Comparison of ENCODE assay signal across 8 mouse cellular contexts in the genomic region with DNA sequence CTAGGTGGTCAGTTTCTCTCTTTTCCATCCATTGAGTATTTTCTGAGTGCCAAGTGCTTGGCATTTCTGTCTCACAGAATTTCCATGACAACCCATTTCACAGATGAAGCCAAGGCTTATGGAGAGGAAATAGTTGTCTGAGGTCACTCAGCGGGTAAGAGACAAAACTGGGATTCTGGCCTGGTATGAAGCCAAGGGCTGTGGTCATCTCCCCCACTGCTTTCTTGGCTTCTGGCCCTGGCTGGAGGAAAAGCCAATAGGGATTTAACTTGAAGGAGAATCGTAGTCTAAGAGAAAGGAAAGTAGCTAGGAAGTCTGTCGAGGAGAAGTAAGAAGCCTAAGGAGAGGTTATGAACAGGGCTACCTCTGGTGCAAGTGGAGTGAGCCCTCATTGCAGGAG.
DNase-seq lines count a peak whose midpoint lies in the region; ATAC-seq and TF ChIP-seq lines count a peak whose summit lies in the region.

No protein-coding gene starts in this region.

- no peak for DNase-seq in midbrain, embryonic 11.5 days (ENCODE audit: low spot score, missing footprints)
- DNase-seq in cerebellum, postnatal 25 days, result peak; percentile 85 to 87
- peak; percentile 61 for DNase-seq in heart, postnatal 0 days (ENCODE audit: low spot score)
- peak; percentile 67 for DNase-seq in lung, postnatal 0 days (ENCODE audit: low spot score)
- no peak for DNase-seq in thymus, postnatal 0 days (ENCODE audit: low spot score)
- no peak for DNase-seq in liver

- H3K4me1 ChIP-seq in midbrain, embryonic 15.5 days, result peaks cover 10% of the 10 kb centered on the region
- no peaks in the 10 kb centered on the region for H3K4me1 ChIP-seq in midbrain, embryonic 11.5 days (ENCODE audit: control insufficient read depth, insufficient read depth, low read length)
- H3K4me1 ChIP-seq in heart, postnatal 0 days (ENCODE audit: control insufficient read depth, insufficient read depth), result peaks cover 39% of the 10 kb centered on the region
- peaks cover 13% of the 10 kb centered on the region for H3K4me1 ChIP-seq in lung, postnatal 0 days (ENCODE audit: insufficient read depth, low read depth, low read length)

- no peak overlapping the region for H3K4me2 ChIP-seq in midbrain, embryonic 15.5 days
- H3K4me2 ChIP-seq in midbrain, embryonic 11.5 days, result no peak overlapping the region
- peak overlapping the region; percentile 52 for H3K4me2 ChIP-seq in heart, postnatal 0 days (ENCODE audit: low read depth, low read length)
- peak overlapping the region; percentile 17; the same call in 1 of the 2 replicates for H3K4me2 ChIP-seq in lung, postnatal 0 days (replicated peaks; ENCODE audit: low read depth, low read length)

- H3K36me3 ChIP-seq in midbrain, embryonic 15.5 days (replicated peaks), result no peaks in the 10 kb centered on the region
- no peaks in the 10 kb centered on the region for H3K36me3 ChIP-seq in midbrain, embryonic 11.5 days (ENCODE audit: control insufficient read depth, insufficient read depth, low read length)
- H3K36me3 ChIP-seq in heart, postnatal 0 days (replicated peaks; ENCODE audit: control insufficient read depth, insufficient read depth, low read length), result no peaks in the 10 kb centered on the region
- H3K36me3 ChIP-seq in lung, postnatal 0 days (ENCODE audit: insufficient read depth, low read length), result no peaks in the 10 kb centered on the region

- no peak overlapping the region for H3K4me3 ChIP-seq in midbrain, embryonic 15.5 days
- no peak overlapping the region for H3K4me3 ChIP-seq in midbrain, embryonic 11.5 days (ENCODE audit: low read depth, low read length)
- H3K4me3 ChIP-seq in heart, postnatal 0 days (ENCODE audit: low read depth, low read length), result no peak overlapping the region
- no peak overlapping the region for H3K4me3 ChIP-seq in lung, postnatal 0 days (ENCODE audit: low read depth, low read length)

- no peak for TF ChIP-seq EP300 in heart, postnatal 0 days (IDR thresholded peaks at IDR 0.05; ENCODE audit: low read depth)
- TF ChIP-seq EP300 in lung, postnatal 0 days (IDR thresholded peaks at IDR 0.05), result no peak

- H3K27ac ChIP-seq in midbrain, embryonic 15.5 days, result peak overlapping the region; percentile 8; the same call in 1 of the 2 replicates
- no peak overlapping the region for H3K27ac ChIP-seq in midbrain, embryonic 11.5 days (ENCODE audit: low read depth, low read length)
- H3K27ac ChIP-seq in heart, postnatal 0 days (ENCODE audit: low read depth), result peak overlapping the region; percentile 61; the same call in 1 of the 2 replicates
- peak overlapping the region; percentile 43; the same call in 1 of the 2 replicates for H3K27ac ChIP-seq in lung, postnatal 0 days (ENCODE audit: low read length)

- no peak for TF ChIP-seq CTCF in heart, postnatal 0 days (IDR thresholded peaks at IDR 0.05; ENCODE audit: low read depth)
- TF ChIP-seq CTCF in lung, postnatal 0 days (IDR thresholded peaks at IDR 0.05), result no peak

- no peak overlapping the region for H3K9ac ChIP-seq in midbrain, embryonic 15.5 days
- no peak overlapping the region for H3K9ac ChIP-seq in midbrain, embryonic 11.5 days (ENCODE audit: low read length)
- no peak overlapping the region for H3K9ac ChIP-seq in heart, postnatal 0 days (replicated peaks; ENCODE audit: low read depth, low read length)
- no peak overlapping the region for H3K9ac ChIP-seq in lung, postnatal 0 days (replicated peaks; ENCODE audit: low read depth)

- no peaks in the 10 kb centered on the region for H3K27me3 ChIP-seq in midbrain, embryonic 15.5 days (replicated peaks)
- no peaks in the 10 kb centered on the region for H3K27me3 ChIP-seq in midbrain, embryonic 11.5 days (ENCODE audit: control insufficient read depth, insufficient read depth, low read length)
- no peaks in the 10 kb centered on the region for H3K27me3 ChIP-seq in heart, postnatal 0 days (ENCODE audit: control insufficient read depth, insufficient read depth, low read length)
- H3K27me3 ChIP-seq in lung, postnatal 0 days (replicated peaks; ENCODE audit: insufficient read depth, low read length), result no peaks in the 10 kb centered on the region

- ATAC-seq in midbrain, embryonic 15.5 days (replicated peaks), result no peak
- no peak for ATAC-seq in midbrain, embryonic 11.5 days (ENCODE audit: low FRiP score)
- ATAC-seq in heart, postnatal 0 days (ENCODE audit: insufficient read depth, low read depth), result peak; percentile 42; the same call in 1 of the 2 replicates
- ATAC-seq in lung, postnatal 0 days, result peak; percentile 61
- ATAC-seq in activated CD4-positive, CD25-positive, alpha-beta regulatory T cell, adult 4 months, result no peak

- no peaks in the 10 kb centered on the region for H3K9me3 ChIP-seq in midbrain, embryonic 15.5 days
- H3K9me3 ChIP-seq in midbrain, embryonic 11.5 days (ENCODE audit: control insufficient read depth, low read length), result no peaks in the 10 kb centered on the region
- H3K9me3 ChIP-seq in heart, postnatal 0 days (replicated peaks; ENCODE audit: control insufficient read depth, low read length), result no peaks in the 10 kb centered on the region
- H3K9me3 ChIP-seq in lung, postnatal 0 days (ENCODE audit: low read length), result no peaks in the 10 kb centered on the region

- WGBS in midbrain, embryonic 15.5 days, result 67% methylated on average over 3 of the region's 3 CpGs
- 86% methylated on average over 3 of the region's 3 CpGs for WGBS in midbrain, embryonic 11.5 days
- 41% methylated on average over 3 of the region's 3 CpGs for WGBS in heart, postnatal 0 days
- WGBS in lung, postnatal 0 days, result 38% methylated on average over 3 of the region's 3 CpGs

Comparison
In these comparisons a context has a peak if more than half of its experiments do, and no peak if none do; other contexts are left out.
1. ATAC-seq: peak in heart, postnatal 0 days (single experiment) and lung, postnatal 0 days (single experiment); none in midbrain, embryonic 15.5 days (single experiment), midbrain, embryonic 11.5 days (single experiment) and activated CD4-positive, CD25-positive, alpha-beta regulatory T cell, adult 4 months (single experiment).
2. H3K4me2 ChIP-seq: peak in heart, postnatal 0 days (single experiment) and lung, postnatal 0 days (single experiment); none in midbrain, embryonic 15.5 days (single experiment) and midbrain, embryonic 11.5 days (single experiment).
3. DNase-seq: peak in cerebellum, postnatal 25 days (2 of 2), heart, postnatal 0 days (single experiment) and lung, postnatal 0 days (single experiment); none in midbrain, embryonic 11.5 days (single experiment), thymus, postnatal 0 days (single experiment) and liver (single experiment).